Mouse (Mus musculus) heart, embryonic 15.5 days (tissue): ENCODE results near the gene Alx1. TPM values are rescaled to one million over a fixed set of nuclear protein-coding genes. Genes with fewer than 3 reads are reported as not detected.

Experiments used
- ATAC-seq: fragments of 200-750 bp; cut with Nextera tagmentation; replicated peaks from 2 replicates; pipeline ENCODE4 v1.8.0; 2017; ENCODE audit warnings: low read depth, moderate TSS enrichment; ENCODE audit not compliant: insufficient number of reproducible peaks, insufficient read depth, low FRiP score
- H3K27ac ChIP-seq: fragments of 300-500 bp; sonication (generic); 2 replicates; pipeline ENCODE4 v1.5.1; 2015; ENCODE audit warnings: mild to moderate bottlenecking, inconsistent platforms
- H3K27me3 ChIP-seq: fragments of 300-500 bp; sonication (generic); 2 replicates; pipeline ENCODE4 v1.6.1; 2015; ENCODE audit warnings: inconsistent platforms
- H3K36me3 ChIP-seq: fragments of 300-500 bp; sonication (generic); 2 replicates; pipeline ENCODE4 v1.6.1; 2015; ENCODE audit warnings: mild to moderate bottlenecking, inconsistent platforms
- H3K4me1 ChIP-seq: fragments of 300-500 bp; sonication (generic); replicated peaks from 2 replicates; pipeline ENCODE4 v1.6.1; 2015; ENCODE audit warnings: inconsistent platforms
- H3K4me2 ChIP-seq: fragments of 300-500 bp; sonication (generic); 2 replicates; pipeline ENCODE4 v1.6.1; 2015; ENCODE audit warnings: inconsistent platforms, mild to moderate bottlenecking, moderate library complexity
- H3K4me3 ChIP-seq: fragments of 300-500 bp; sonication (generic); 2 replicates; pipeline ENCODE4 v1.5.1; 2015; ENCODE audit warnings: mild to moderate bottlenecking, inconsistent platforms
- H3K9ac ChIP-seq: fragments of 300-500 bp; sonication (generic); 2 replicates; pipeline ENCODE4 v1.6.1; 2015; ENCODE audit warnings: mild to moderate bottlenecking, inconsistent platforms
- H3K9me3 ChIP-seq: fragments of 300-500 bp; sonication (generic); replicated peaks from 2 replicates; pipeline ENCODE4 v1.6.1; 2016; ENCODE audit warnings: inconsistent platforms
- whole genome bisulfite sequencing: fragments of 180-500 bp; shearing (Covaris S2); methylation state at CpG from one replicate; pipeline ENCODE4 v1.1.7; 2015; ENCODE audit warnings: mixed read lengths; 5-methylcytosine and 5-hydroxymethylcytosine counted together
- polyA plus RNA-seq: library from polyadenylated mRNA; unstranded; fragments of >200 nt; fragmentation: Nextera tagmentation; extraction: Ambion mirVana; gene quantifications from 2 replicates; pipeline ENCODE4 v1.2.1, GENCODE M21; 2015

The Alx1 gene
- polyA plus RNA-seq, 1 experiment from 2014 or later = 0.34 TPM

- Histone ChIP-seq H3K9ac (no peak overlapping the region), H3K4me1 (peaks cover 20% of the 10 kb centered on the region), H3K4me3 (no peak overlapping the region), H3K36me3 (no peaks in the 10 kb centered on the region), H3K9me3 (no peaks in the 10 kb centered on the region), H3K4me2 (no peak overlapping the region), H3K27me3 (peaks cover 64% of the 10 kb centered on the region), H3K27ac (no peak overlapping the region)
- no peak for ATAC-seq
- WGBS = 2% methylated on average over 17 of the region's 17 CpGs
Observed at GRCm38 (mm10) chr10:103026636-103027225, 3.3 kb downstream of the Alx1 start.

DNA sequence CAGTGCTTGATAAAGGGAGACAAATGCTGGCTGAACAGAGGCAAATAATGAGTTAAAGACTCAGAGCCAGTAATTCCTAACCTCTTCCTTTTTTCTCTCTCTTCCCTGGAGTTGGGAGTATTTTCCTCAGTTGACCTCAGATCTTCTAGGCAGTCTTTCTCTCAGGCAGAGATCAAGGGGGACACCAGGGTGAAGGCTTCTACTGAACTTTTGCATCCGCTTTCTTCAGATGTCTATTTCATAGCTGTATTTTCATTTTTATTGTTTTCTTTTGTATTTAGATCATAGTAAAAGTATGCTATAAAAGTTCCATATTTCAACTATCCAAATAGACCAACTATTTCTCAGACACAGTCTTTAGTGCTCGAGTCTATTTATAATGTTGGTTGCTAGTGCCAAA, 27.5 kb downstream of the Alx1 start:
- H3K9me3 ChIP-seq = no peaks in the 10 kb centered on the region
- no peak overlapping the region for H3K4me3 ChIP-seq
- no peaks in the 10 kb centered on the region for H3K36me3 ChIP-seq
- no peaks in the 10 kb centered on the region for H3K4me1 ChIP-seq
- no peak overlapping the region for H3K9ac ChIP-seq
- 67% methylated on average over 2 of the region's 2 CpGs for WGBS
- no peak overlapping the region for H3K4me2 ChIP-seq
- H3K27me3 ChIP-seq = no peaks in the 10 kb centered on the region
- ATAC-seq = no peak
- H3K27ac ChIP-seq = no peak overlapping the region

DNA sequence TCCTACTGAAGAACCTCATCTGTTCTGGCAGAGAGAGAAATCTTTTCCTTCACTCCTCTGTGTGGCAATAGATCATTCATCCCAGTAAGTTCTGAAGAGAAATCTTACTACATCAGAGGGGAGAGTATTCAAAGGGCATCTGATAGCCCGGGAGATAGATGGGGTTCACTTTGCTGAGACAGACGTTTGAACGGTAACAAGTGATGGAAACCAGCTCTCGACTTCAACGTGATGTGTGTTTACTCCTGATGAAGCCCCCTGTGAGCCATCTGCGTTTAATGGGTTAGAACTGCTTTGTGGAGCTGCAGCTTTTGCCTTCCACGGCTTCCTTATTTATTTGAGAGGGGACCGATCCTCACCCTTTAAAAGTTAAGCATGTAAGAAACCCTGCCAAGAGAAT, 29.1 kb downstream of the Alx1 start:
- Histone ChIP-seq H3K36me3 (no peaks in the 10 kb centered on the region), H3K4me3 (no peak overlapping the region), H3K9ac (no peak overlapping the region), H3K9me3 (no peaks in the 10 kb centered on the region), H3K27me3 (no peaks in the 10 kb centered on the region), H3K4me1 (no peaks in the 10 kb centered on the region), H3K4me2 (no peak overlapping the region), H3K27ac (no peak overlapping the region)
- 18% methylated on average over 8 of the region's 8 CpGs for WGBS
- no peak for ATAC-seq

DNA sequence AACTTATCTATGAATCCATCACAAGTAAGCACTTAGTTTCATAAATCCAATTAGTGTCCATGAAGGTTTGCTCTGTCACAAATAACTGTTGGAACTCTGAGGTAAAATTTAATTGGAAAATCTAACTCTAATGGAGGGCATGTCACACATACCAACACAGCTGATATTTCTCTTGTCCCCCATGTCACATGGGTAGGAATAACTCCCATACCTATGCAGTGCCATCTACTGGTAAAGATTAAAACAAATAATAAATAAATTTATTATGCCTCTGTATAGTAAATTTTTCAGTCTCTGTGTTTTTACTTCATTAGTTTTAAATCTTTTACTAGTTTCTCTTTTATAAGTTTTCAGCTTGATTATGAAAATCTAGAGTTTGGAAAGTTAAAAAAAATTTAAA, 30.4 kb downstream of the Alx1 start:
- H3K27me3 ChIP-seq = no peaks in the 10 kb centered on the region
- H3K9ac ChIP-seq = no peak overlapping the region
- H3K4me1 ChIP-seq = no peaks in the 10 kb centered on the region
- no peak for ATAC-seq
- H3K9me3 ChIP-seq = no peaks in the 10 kb centered on the region
- no peaks in the 10 kb centered on the region for H3K36me3 ChIP-seq
- H3K4me2 ChIP-seq = no peak overlapping the region
- H3K27ac ChIP-seq = no peak overlapping the region
- H3K4me3 ChIP-seq = no peak overlapping the region

DNA sequence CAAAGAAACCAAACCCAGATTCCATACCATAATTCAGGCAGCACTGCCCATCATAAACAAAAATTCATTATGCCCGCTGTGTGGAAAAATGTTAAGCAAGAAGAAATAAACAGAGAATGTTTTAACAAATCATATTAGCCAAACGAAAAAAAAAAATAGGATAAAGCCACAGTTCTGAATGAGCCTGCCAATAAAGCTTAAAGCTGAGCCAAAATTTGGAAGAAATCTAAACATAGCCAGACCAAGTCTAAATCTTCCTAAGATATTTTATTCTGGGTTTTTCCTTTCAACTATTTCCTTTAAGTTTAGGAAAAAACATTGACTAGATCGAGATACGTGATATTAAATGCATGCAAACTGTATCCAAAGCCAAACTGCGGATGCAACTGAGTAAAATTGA, 54.9 kb downstream of the Alx1 start:
- H3K4me1 ChIP-seq = no peaks in the 10 kb centered on the region
- no peak overlapping the region for H3K27ac ChIP-seq
- H3K4me2 ChIP-seq = no peak overlapping the region
- H3K36me3 ChIP-seq = no peaks in the 10 kb centered on the region
- H3K27me3 ChIP-seq = no peaks in the 10 kb centered on the region
- WGBS = 74% methylated on average over 5 of the region's 5 CpGs
- no peak for ATAC-seq
- no peaks in the 10 kb centered on the region for H3K9me3 ChIP-seq
- no peak overlapping the region for H3K4me3 ChIP-seq
- no peak overlapping the region for H3K9ac ChIP-seq

- no peak overlapping the region for H3K9ac ChIP-seq
- no peak for ATAC-seq
- WGBS = 77% methylated on average over 2 of the region's 2 CpGs
- H3K9me3 ChIP-seq = no peaks in the 10 kb centered on the region
- no peaks in the 10 kb centered on the region for H3K27me3 ChIP-seq
- no peaks in the 10 kb centered on the region for H3K36me3 ChIP-seq
- H3K4me2 ChIP-seq = no peak overlapping the region
- no peak overlapping the region for H3K27ac ChIP-seq
- H3K4me3 ChIP-seq = no peak overlapping the region
- no peaks in the 10 kb centered on the region for H3K4me1 ChIP-seq
Observed at GRCm38 (mm10) chr10:102959602-102960001, 70.4 kb downstream of the Alx1 start.

Other genes with a start within 250 kb of the Alx1 start
- gene Lrriq1, start 206.1 kb upstream of the Alx1 start, polyA plus RNA-seq = 0.06 and 0.24 TPM in 2 replicates